ENCODE assay signal across 18 mouse cellular contexts in genomic region chr4:149689822-149690700, GRCm38 (mm10). TPM values are rescaled to one million over a fixed set of nuclear protein-coding genes. Genes with fewer than 3 reads are reported as not detected.
A peak's percentile ranks its signal among the peaks of the same experiment; 100 is the strongest.
DNase-seq lines count a peak whose midpoint lies in the region; ATAC-seq lines count a peak whose summit lies in the region.
"Had no signal": no experiment of that assay in that cellular context is flagged by ENCODE, and none has a peak within 500 bp of the region (broad histone marks: within the 10 kb centered on the region; RNA-seq: fewer than 3 reads in every experiment).

No protein-coding gene starts in this region.

- no peaks in the 10 kb centered on the region for H3K27me3 ChIP-seq in heart, embryonic 15.5 days
- no peaks in the 10 kb centered on the region for H3K27me3 ChIP-seq in midbrain, embryonic 11.5 days (ENCODE audit: control insufficient read depth, insufficient read depth, low read length)
- no peaks in the 10 kb centered on the region for H3K27me3 ChIP-seq in midbrain, embryonic 16.5 days (ENCODE audit: control insufficient read depth, insufficient read depth, low read depth, low read length)
- H3K27me3 ChIP-seq: megakaryocyte, embryonic 14.5 days had no signal

- no peak for DNase-seq in heart, postnatal 10 days
- DNase-seq in midbrain, embryonic 11.5 days (ENCODE audit: low spot score, missing footprints), result peak; percentile 64
- no peak for DNase-seq in gastrocnemius, adult 8-10 months (ENCODE audit: low spot score in 2 of 2)
- no peak for DNase-seq in left cerebral cortex, adult 18-20 months (ENCODE audit: low spot score in 2 of 2)
- DNase-seq: adrenal gland, postnatal 10 days; cerebellum, adult 11 months; cerebellum, postnatal 14 days; kidney, adult 9 months; left cerebral cortex, postnatal 4 days; thymus, postnatal 25 days had no signal

- H3K9ac ChIP-seq in heart, embryonic 15.5 days, result no peak overlapping the region
- no peak overlapping the region for H3K9ac ChIP-seq in midbrain, embryonic 11.5 days (ENCODE audit: low read length)
- no peak overlapping the region for H3K9ac ChIP-seq in midbrain, embryonic 16.5 days (ENCODE audit: low read depth, low read length)
- H3K9ac ChIP-seq: forebrain, embryonic 12.5 days had no signal

- H3K9me3 ChIP-seq in heart, embryonic 15.5 days (replicated peaks), result no peaks in the 10 kb centered on the region
- no peaks in the 10 kb centered on the region for H3K9me3 ChIP-seq in midbrain, embryonic 11.5 days (ENCODE audit: control insufficient read depth, low read length)
- H3K9me3 ChIP-seq in midbrain, embryonic 16.5 days (replicated peaks; ENCODE audit: control insufficient read depth, low read length, poor library complexity, severe bottlenecking), result no peaks in the 10 kb centered on the region
- H3K9me3 ChIP-seq: forebrain, embryonic 12.5 days; G1E; hindbrain, embryonic 10.5 days; megakaryocyte, embryonic 14.5 days had no signal

- H3K4me1 ChIP-seq in heart, embryonic 15.5 days (replicated peaks), result peaks cover 17% of the 10 kb centered on the region
- no peaks in the 10 kb centered on the region for H3K4me1 ChIP-seq in midbrain, embryonic 11.5 days (ENCODE audit: control insufficient read depth, insufficient read depth, low read length)
- no peaks in the 10 kb centered on the region for H3K4me1 ChIP-seq in midbrain, embryonic 16.5 days (ENCODE audit: control insufficient read depth, insufficient read depth, low read length)
- H3K4me1 ChIP-seq: forebrain, embryonic 12.5 days had no signal

- WGBS in heart, embryonic 15.5 days, result 78% methylated on average over 12 of the region's 12 CpGs
- 81% methylated on average over 12 of the region's 12 CpGs for WGBS in midbrain, embryonic 11.5 days
- WGBS in midbrain, embryonic 16.5 days, result 82% methylated on average over 12 of the region's 12 CpGs

- H3K27ac ChIP-seq in heart, embryonic 15.5 days, result peak overlapping the region; percentile 29; the same call in 1 of the 2 replicates
- H3K27ac ChIP-seq in midbrain, embryonic 11.5 days (ENCODE audit: low read depth, low read length), result no peak overlapping the region
- H3K27ac ChIP-seq in midbrain, embryonic 16.5 days (ENCODE audit: low read length), result no peak overlapping the region
- H3K27ac ChIP-seq: forebrain, embryonic 12.5 days; hindbrain, embryonic 10.5 days had no signal

- no peak overlapping the region for H3K4me2 ChIP-seq in heart, embryonic 15.5 days
- H3K4me2 ChIP-seq in midbrain, embryonic 11.5 days, result no peak overlapping the region
- no peak overlapping the region for H3K4me2 ChIP-seq in midbrain, embryonic 16.5 days (ENCODE audit: low read length)
- H3K4me2 ChIP-seq: forebrain, embryonic 12.5 days had no signal

- intact Hi-C loops in heart, postnatal 10 days (cut with DNase I), result no loop called here

- H3K36me3 ChIP-seq in heart, embryonic 15.5 days, result no peaks in the 10 kb centered on the region
- H3K36me3 ChIP-seq in midbrain, embryonic 11.5 days (ENCODE audit: control insufficient read depth, insufficient read depth, low read length), result no peaks in the 10 kb centered on the region
- no peaks in the 10 kb centered on the region for H3K36me3 ChIP-seq in midbrain, embryonic 16.5 days (ENCODE audit: control insufficient read depth, insufficient read depth, low read length)
- H3K36me3 ChIP-seq: forebrain, embryonic 12.5 days; hindbrain, embryonic 10.5 days had no signal

- no peak overlapping the region for H3K4me3 ChIP-seq in heart, embryonic 15.5 days
- H3K4me3 ChIP-seq in midbrain, embryonic 11.5 days (ENCODE audit: low read depth, low read length), result no peak overlapping the region
- no peak overlapping the region for H3K4me3 ChIP-seq in midbrain, embryonic 16.5 days (ENCODE audit: low read depth, low read length)
- H3K4me3 ChIP-seq: forebrain, embryonic 12.5 days; hindbrain, embryonic 10.5 days; megakaryocyte, embryonic 14.5 days had no signal

- no peak for ATAC-seq in heart, embryonic 15.5 days (replicated peaks; ENCODE audit: insufficient number of reproducible peaks, insufficient read depth, low FRiP score, low read depth)
- ATAC-seq in midbrain, embryonic 11.5 days (ENCODE audit: low FRiP score), result no peak
- ATAC-seq in midbrain, embryonic 16.5 days, result no peak
- ATAC-seq in activated CD4-positive, CD25-positive, alpha-beta regulatory T cell, adult 4 months, result peak; percentile 24
- 0 out of 2 replicates have a peak, but pooled peaks have one; percentile 13 for ATAC-seq in megakaryocyte-erythroid progenitor cell, adult 5-6 weeks (replicated peaks; ENCODE audit: low FRiP score, low TSS enrichment, poor library complexity, severe bottlenecking)

RNA-seq across cellular contexts. Expression of gene Pik3cd, which starts 12.3 kb away (rescaled TPM):
- polyA plus RNA-seq in heart, embryonic 15.5 days (2015; fragmentation: Nextera tagmentation; extraction: Ambion mirVana), result 3.1 and 8.4 TPM in 2 replicates
- total RNA-seq in heart, postnatal 10 days (2021), result 1 to 10 TPM; 4.1 to 4.6 TPM
- 7.8 and 8.7 TPM in 2 replicates for polyA plus RNA-seq in midbrain, embryonic 11.5 days (2014; fragmentation: Nextera tagmentation; extraction: Ambion mirVana)
- 13.9 and 15.7 TPM in 2 replicates for polyA plus RNA-seq in midbrain, embryonic 16.5 days (2015; fragmentation: Nextera tagmentation; extraction: Ambion mirVana)
- polyA plus RNA-seq in activated CD4-positive, CD25-positive, alpha-beta regulatory T cell, adult 4 months (2017; shearing (Covaris generic)), result 100 to 1,000 TPM in 1 of 2 experiments, 10 to 100 TPM in 1; 80.6 to 129 TPM
- 29.6 and 39.7 TPM in 2 replicates for total RNA-seq in megakaryocyte-erythroid progenitor cell, adult 5-6 weeks (2014; fragmentation: Nextera tagmentation)
- total RNA-seq in megakaryocyte-erythroid progenitor cell, adult 5-6 weeks (2017), result 14.1 and 17.9 TPM in 2 replicates
- total RNA-seq in gastrocnemius, adult 8-10 months (2022), result 10 to 100 TPM in 1 of 4 experiments, 1 to 10 TPM in 3; 7.9 to 10.6 (median 8.6) TPM
- 10 to 100 TPM; 23.8 to 24.9 TPM for total RNA-seq in left cerebral cortex, adult 18-20 months (2021)

RNA-seq across cellular contexts. Expression of gene Tmem201, which starts 47.8 kb away (rescaled TPM):
- polyA plus RNA-seq in heart, embryonic 15.5 days (2015; fragmentation: Nextera tagmentation; extraction: Ambion mirVana), result 42.5 and 46.6 TPM in 2 replicates
- total RNA-seq in heart, postnatal 10 days (2021), result 10 to 100 TPM; 82.8 to 88.9 TPM
- 15.8 and 18.4 TPM in 2 replicates for polyA plus RNA-seq in midbrain, embryonic 11.5 days (2014; fragmentation: Nextera tagmentation; extraction: Ambion mirVana)
- 46.3 and 47.8 TPM in 2 replicates for polyA plus RNA-seq in midbrain, embryonic 16.5 days (2015; fragmentation: Nextera tagmentation; extraction: Ambion mirVana)
- polyA plus RNA-seq in activated CD4-positive, CD25-positive, alpha-beta regulatory T cell, adult 4 months (2017; shearing (Covaris generic)), result 1 to 10 TPM; 3.0 to 6.8 TPM
- total RNA-seq in megakaryocyte-erythroid progenitor cell, adult 5-6 weeks (2014; fragmentation: Nextera tagmentation), result 22.9 and 24.1 TPM in 2 replicates
- 6.4 and 8.1 TPM in 2 replicates for total RNA-seq in megakaryocyte-erythroid progenitor cell, adult 5-6 weeks (2017)
- total RNA-seq in gastrocnemius, adult 8-10 months (2022), result 10 to 100 TPM; 41.7 to 44.1 (median 42.9) TPM
- total RNA-seq in left cerebral cortex, adult 18-20 months (2021), result 10 to 100 TPM; 61.0 to 64.6 TPM

Comparison
In these comparisons a context has a peak if more than half of its experiments do, and no peak if none do; other contexts are left out.
1. ATAC-seq: peak in activated CD4-positive, CD25-positive, alpha-beta regulatory T cell, adult 4 months (single experiment) and megakaryocyte-erythroid progenitor cell, adult 5-6 weeks (single experiment); none in heart, embryonic 15.5 days (single experiment), midbrain, embryonic 11.5 days (single experiment) and midbrain, embryonic 16.5 days (single experiment).